Comparison of ENCODE assay signal across 16 mouse cellular contexts in the genomic region with DNA sequence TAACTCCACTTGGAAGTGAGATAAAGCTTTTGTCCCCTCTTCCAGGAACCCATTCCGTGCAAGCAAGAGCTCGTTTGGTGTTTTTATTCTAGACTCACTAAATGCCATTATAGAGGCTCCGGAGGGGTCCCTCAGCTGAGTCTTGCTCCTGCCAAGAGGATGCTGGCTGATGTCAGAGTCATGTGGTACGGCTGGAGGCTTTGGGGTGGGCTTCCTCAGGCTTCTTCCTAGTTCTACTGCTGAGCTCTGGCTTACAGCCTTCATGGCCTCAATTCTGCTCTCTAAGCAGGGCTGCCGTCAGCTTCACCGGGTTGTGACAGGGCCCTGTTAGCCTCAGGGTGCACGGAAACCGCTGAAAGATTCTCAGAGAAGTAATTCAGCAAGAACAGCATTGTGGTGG.
A peak's percentile ranks its signal among the peaks of the same experiment; 100 is the strongest.
DNase-seq lines count a peak whose midpoint lies in the region; ATAC-seq and TF ChIP-seq lines count a peak whose summit lies in the region.
"Had no signal": no experiment of that assay in that cellular context is flagged by ENCODE, and none has a peak within 500 bp of the region (broad histone marks: within the 10 kb centered on the region; RNA-seq: fewer than 3 reads in every experiment).

No protein-coding gene starts in this region.

- TF ChIP-seq CTCF in layer of hippocampus, adult 2 months (conservative IDR thresholded peaks at IDR 0.05), result no peak

- H3K27ac ChIP-seq in layer of hippocampus, adult 2 months, result peak overlapping the region; percentile 61
- peak overlapping the region; percentile 57 for H3K27ac ChIP-seq in midbrain, embryonic 15.5 days
- H3K27ac ChIP-seq: embryonic facial prominence, embryonic 13.5 days; limb, embryonic 13.5 days; lung, embryonic 15.5 days; stomach, postnatal 0 days had no signal

- H3K9me3 ChIP-seq in midbrain, embryonic 15.5 days, result no peaks in the 10 kb centered on the region
- H3K9me3 ChIP-seq: embryonic facial prominence, embryonic 13.5 days; limb, embryonic 13.5 days; lung, embryonic 15.5 days had no signal

- no peaks in the 10 kb centered on the region for H3K36me3 ChIP-seq in midbrain, embryonic 15.5 days (replicated peaks)
- H3K36me3 ChIP-seq: embryonic facial prominence, embryonic 13.5 days; limb, embryonic 13.5 days; lung, embryonic 15.5 days had no signal

- peak; percentile 14 for DNase-seq in cerebellum, adult 11-12 months
- no peak for DNase-seq in cerebellum, adult 11 months
- DNase-seq in layer of hippocampus, adult 2 months (ENCODE audit: low spot score in 2 of 2), result peak in 1 of 2 experiments; percentile 13
- no peak for DNase-seq in layer of hippocampus, adult 11-12 months (ENCODE audit: low spot score)
- DNase-seq in cerebellum, postnatal 14 days, result peak; percentile 50 to 62
- DNase-seq in urinary bladder, postnatal 10 days (ENCODE audit: low spot score), result no peak
- DNase-seq in thymus, postnatal 36 days, result no peak
- DNase-seq: heart, adult 18-20 months; heart, postnatal 10 days; kidney, adult 11 months; kidney, postnatal 25 days had no signal

- peaks cover 7% of the 10 kb centered on the region for H3K4me1 ChIP-seq in midbrain, embryonic 15.5 days
- H3K4me1 ChIP-seq: lung, embryonic 15.5 days had no signal

- no peak overlapping the region for H3K9ac ChIP-seq in midbrain, embryonic 15.5 days
- H3K9ac ChIP-seq: embryonic facial prominence, embryonic 13.5 days; limb, embryonic 13.5 days; lung, embryonic 15.5 days had no signal

- no peak overlapping the region for H3K4me3 ChIP-seq in layer of hippocampus, adult 2 months
- H3K4me3 ChIP-seq in midbrain, embryonic 15.5 days, result no peak overlapping the region
- H3K4me3 ChIP-seq: embryonic facial prominence, embryonic 13.5 days; limb, embryonic 13.5 days; lung, embryonic 15.5 days had no signal

- WGBS in midbrain, embryonic 15.5 days, result 41% methylated on average over 8 of the region's 8 CpGs

- no peaks in the 10 kb centered on the region for H3K27me3 ChIP-seq in midbrain, embryonic 15.5 days (replicated peaks)
- H3K27me3 ChIP-seq: lung, embryonic 15.5 days had no signal

- ATAC-seq in midbrain, embryonic 15.5 days (replicated peaks), result peak; percentile 60; the same call in 1 of the 2 replicates

- H3K4me2 ChIP-seq in midbrain, embryonic 15.5 days, result no peak overlapping the region
- H3K4me2 ChIP-seq: embryonic facial prominence, embryonic 13.5 days; limb, embryonic 13.5 days; lung, embryonic 15.5 days had no signal

Comparison
In these comparisons a context has a peak if more than half of its experiments do, and no peak if none do; other contexts are left out.
1. DNase-seq: peak in cerebellum, adult 11-12 months (single experiment) and cerebellum, postnatal 14 days (2 of 2); none in cerebellum, adult 11 months (single experiment), layer of hippocampus, adult 11-12 months (single experiment), urinary bladder, postnatal 10 days (single experiment) and thymus, postnatal 36 days (0 of 2).